Mouse (Mus musculus): ENCODE data around the gene Pex6. TPM values are rescaled to one million over a fixed set of nuclear protein-coding genes. Genes with fewer than 3 reads are reported as not detected.

Pex6 gene
- total RNA-seq, 1 experiment from 2014 or later = 10.3 TPM

DNA sequence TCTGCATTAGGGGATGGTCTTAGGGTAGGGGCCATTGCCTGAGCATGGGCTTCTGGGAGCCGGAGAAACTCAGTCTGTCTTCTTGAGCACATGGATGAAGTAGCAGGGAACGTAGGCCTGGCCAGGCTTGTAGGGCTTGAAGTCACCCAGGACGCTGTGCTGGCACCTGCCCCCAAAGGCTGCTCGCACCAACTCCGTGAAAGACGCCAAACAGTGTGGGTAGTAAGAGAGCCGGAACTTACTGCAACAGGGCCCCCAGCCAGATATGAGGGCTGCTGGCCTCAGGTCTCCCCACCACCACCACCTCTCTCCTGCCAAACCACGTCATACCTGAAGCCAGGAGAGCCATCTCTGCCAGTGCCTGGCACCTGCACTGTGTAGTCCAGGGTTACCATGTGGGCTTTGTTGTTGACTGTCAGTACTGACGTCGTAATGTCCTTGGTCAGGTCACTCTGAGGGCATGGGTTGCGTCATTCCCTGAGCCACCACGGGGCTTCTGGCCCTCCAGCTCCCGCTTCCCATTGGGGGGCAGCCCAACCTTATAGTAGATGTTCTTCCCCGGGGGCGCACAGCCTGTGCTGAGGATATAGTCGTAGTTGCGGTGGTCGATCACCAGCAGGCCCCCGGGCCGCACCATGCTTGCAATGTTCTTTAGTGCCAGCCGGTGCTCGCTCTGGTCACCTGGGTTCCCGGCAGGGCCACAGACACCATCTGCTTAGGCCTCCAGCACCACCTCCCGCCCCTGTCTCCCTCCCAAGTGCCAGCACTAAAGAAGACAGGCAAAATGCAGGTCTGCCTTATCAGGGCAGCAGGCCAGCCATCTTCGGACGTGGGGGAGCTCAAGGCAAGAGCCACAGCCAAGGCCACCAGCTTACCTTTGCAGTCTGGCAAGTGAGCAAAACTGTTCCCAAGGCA, 14.7 kb downstream of the Pex6 start:
- ATAC-seq (replicated peaks; ENCODE audit: insufficient number of reproducible peaks, low FRiP score, low TSS enrichment, poor library complexity, severe bottlenecking) = no peak

DNA sequence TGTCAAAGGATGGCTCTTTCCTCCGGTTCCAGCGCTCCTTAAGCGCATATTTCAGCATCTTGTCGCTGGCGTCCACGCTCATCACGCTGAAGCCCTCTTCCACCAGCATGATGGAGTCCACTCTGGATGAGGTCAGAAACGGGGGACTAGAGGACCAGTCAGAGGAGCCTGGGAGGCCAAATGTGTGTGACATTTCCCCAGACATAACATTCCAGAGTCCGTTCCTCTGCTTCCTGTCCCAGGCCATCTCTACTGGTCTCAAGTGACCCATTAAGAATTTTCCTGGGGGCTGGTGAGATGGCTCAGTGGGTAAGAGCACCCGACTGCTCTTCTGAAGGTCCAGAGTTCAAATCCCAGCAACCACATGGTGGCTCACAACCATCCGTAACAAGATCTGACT, 16.0 kb downstream of the Pex6 start:
- ATAC-seq (replicated peaks; ENCODE audit: insufficient number of reproducible peaks, low FRiP score, low TSS enrichment, poor library complexity, severe bottlenecking) = no peak

DNA sequence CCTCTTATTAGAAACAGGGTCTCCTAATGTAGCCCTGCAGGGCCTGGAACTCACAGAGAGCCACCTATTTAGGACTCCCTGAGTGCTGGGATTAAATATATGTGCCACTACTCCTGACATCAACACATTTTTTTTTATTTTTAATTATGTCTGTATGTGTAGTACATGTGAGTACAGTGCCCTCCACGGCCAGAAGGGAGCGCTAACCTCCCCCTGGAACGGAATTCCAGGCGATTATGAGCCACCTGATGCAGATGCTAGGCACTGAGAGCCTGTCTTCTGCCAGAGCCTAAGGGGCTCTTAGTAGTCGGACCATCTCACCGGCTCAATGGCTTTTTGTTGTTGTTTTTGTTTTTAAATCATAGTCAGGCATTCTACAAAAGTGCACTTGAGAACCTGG, 16.8 kb downstream of the Pex6 start:
- no peak for ATAC-seq (replicated peaks; ENCODE audit: insufficient number of reproducible peaks, low FRiP score, low TSS enrichment, poor library complexity, severe bottlenecking)

DNA sequence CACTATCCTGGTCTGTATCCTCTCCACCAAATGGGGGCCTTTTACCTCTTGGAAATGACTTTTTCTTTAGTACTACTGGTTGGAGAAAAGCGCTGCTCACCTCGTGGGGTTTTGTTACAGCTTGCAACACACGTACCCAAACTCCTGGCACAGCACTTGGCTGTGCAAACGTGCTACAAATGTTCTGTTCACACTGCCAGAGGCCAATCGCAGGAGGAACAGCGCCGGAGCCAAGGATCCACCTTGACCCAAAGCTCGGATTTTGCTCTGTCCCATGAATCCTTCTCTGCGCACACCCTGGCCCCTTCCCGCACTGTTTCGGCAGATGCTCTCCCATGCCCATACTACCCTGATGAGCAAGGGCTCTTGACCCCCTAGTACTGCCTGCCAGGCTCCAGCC, 17.2 kb downstream of the Pex6 start:
- no peak for ATAC-seq (replicated peaks; ENCODE audit: insufficient number of reproducible peaks, low FRiP score, low TSS enrichment, poor library complexity, severe bottlenecking)

DNA sequence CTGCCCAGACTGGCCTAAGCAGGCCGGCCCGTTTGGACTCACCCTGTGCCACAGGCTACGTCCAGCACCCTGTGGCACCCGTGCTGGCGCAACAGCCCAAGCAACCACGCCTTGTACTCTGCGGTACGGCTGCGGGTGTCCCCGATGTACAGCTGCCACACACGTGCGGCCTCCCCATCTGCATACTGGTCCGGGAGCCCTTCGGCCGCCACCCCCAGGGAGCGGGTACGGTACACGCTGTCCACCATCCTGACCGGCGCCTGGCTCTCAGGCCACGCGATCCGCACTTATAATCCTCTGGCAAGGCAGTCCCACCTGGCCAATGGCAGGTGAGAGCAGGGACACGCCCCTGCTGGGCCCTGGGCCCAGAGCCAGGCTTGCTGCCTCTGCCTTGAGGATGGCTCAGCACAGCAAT, 17.6 kb downstream of the Pex6 start, which contains the start of gene Gnmt:
Gene Gnmt (minus strand): TSS at position 265 of the 415 bp plus-strand sequence.
- no peak; the same call in 1 of the 2 replicates for ATAC-seq (replicated peaks; ENCODE audit: insufficient number of reproducible peaks, low FRiP score, low TSS enrichment, poor library complexity, severe bottlenecking)

DNA sequence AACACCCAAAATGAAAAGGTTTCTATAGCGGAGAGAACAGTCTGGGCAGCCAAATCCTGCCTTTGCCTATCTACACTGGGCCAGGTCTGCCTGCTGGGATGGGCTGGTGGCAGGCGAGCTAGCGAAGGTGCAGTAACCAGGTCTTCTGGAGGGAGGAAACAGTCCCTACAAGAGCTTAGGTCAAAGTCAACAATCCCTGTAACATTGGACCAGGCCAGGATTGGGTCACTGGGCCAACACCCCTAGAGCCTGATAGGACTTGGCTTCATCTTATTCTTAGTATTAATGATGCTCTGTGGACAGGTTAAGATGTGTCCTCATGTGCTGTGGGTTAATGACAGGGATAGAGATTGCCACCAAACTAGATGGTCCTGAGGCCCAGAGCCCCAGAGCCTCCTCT, 22.8 kb downstream of the Pex6 start:
- ATAC-seq (replicated peaks; ENCODE audit: insufficient number of reproducible peaks, low FRiP score, low TSS enrichment, poor library complexity, severe bottlenecking) = no peak

DNA sequence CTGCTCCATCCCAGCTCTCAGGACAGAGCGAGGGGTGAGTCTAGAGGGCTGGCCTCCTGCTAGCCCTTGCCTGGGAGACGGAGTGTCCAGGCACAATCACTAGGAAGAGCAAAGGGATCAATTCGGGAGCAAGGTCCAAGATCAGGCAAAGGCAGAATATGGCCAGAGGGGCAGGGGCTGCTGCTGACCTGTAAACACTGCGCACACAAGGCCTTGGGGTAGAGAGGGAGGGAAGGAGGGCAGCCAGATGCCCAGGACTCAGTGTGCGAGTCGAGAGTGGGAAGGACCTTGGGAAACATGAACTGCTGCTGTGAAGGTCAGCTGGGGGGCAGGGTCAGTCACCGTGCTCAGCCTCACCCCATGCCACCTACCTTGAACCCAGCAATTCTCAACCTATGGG, 24.0 kb downstream of the Pex6 start:
- ATAC-seq (replicated peaks; ENCODE audit: insufficient number of reproducible peaks, low FRiP score, low TSS enrichment, poor library complexity, severe bottlenecking) = no peak

DNA sequence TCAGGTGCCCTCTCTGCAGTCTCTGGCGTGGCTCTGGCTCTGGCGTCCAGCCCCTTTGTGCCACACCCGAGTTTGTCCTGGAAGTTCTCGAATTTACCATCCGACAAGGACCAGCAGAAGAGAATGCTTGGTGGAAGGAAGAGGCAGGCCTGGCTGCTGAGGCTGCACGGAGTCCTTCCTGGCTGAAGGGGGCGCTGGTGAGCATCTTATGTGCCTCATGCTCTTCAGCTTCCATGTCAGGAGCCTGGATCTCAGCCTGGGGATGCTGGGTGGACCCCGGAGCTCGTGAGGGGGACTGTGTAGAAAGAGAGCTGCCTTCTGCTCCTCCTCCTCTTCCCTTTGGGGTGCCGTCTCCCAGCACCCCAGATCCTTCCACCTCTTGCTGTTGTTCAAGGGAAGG, 24.9 kb downstream of the Pex6 start:
- ATAC-seq (replicated peaks; ENCODE audit: insufficient number of reproducible peaks, low FRiP score, low TSS enrichment, poor library complexity, severe bottlenecking) = peak; percentile 59; the same call in 1 of the 2 replicates

DNA sequence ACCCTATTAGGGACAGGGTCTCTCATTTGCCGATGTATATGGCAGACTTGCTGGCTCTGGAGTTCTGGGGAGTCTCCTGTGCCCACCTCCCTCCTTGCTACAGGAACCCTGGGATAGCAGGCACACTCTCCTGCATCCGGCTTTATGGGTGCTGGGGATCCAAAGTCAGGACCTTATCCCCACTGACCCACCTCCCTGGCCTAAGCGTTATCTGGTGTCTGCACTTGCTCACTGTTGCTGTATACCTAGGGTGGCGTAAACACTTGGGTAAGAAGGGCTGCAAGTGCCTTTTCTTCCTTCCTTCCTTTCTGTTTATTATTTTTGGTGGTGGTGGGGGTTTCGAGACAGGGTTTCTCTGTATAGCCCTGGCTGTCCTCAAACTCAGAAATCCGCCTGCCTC, 30.0 kb downstream of the Pex6 start:
- ATAC-seq (replicated peaks; ENCODE audit: insufficient number of reproducible peaks, low FRiP score, low TSS enrichment, poor library complexity, severe bottlenecking) = no peak

DNA sequence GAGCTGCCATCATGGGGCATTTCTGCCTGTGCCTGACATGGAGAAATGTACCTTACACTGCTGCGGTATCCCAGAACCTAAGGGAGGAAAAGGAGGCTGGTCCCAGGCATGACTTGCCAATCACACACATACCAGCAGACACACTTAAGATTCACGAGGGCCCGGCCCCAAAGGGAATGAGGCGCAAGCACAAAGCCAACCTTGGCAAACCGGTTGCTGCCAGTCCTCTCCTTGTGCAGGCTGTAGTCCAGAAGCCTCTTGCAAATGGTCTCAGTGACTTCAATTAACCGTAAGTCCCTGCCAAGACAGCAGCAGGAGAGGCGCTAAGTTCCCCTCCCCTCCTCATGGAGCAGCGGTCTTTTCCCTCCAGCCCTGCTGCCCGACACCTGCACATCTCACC, 31.7 kb downstream of the Pex6 start:
- no peak for ATAC-seq (replicated peaks; ENCODE audit: insufficient number of reproducible peaks, low FRiP score, low TSS enrichment, poor library complexity, severe bottlenecking)

DNA sequence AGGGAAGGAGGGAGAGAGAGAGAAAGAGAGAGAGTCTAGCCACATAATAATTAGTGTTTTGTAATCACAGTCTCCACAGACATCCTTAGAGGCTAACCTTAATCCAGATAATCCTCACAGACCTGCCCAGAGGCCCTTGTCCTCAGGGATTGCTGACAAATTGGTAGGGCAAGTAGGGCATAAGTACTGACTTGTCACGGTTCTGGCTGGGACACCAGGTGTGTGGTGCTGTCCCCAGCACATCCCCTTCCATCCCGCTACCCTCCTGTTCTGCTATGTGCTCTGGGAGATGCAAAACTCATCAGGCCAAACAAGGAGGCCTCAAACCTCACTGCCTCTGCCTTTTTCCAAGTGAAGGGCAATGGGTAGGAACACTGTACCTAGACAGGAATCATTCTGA, 34.2 kb downstream of the Pex6 start:
- ATAC-seq (replicated peaks; ENCODE audit: insufficient number of reproducible peaks, low FRiP score, low TSS enrichment, poor library complexity, severe bottlenecking) = no peak

DNA sequence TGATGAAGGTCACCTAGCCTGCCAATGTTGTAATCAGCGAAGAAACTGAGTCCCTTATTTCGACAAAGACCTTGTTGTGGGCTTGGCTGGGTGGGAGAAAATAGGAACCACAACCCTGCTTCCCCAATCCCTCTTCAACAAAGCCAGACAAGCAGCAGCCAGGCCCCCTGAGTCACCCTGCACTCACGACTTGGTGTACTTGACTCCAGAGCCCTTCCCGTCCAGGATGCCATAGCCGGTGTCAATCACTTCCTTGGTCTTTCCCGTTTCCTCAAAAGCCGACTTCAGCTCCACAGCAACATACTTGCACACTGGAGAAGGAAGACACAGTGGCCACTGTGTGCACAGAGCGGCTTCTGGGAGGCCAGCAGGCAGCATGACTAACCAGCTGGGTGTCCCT, 36.0 kb downstream of the Pex6 start:
- ATAC-seq (replicated peaks; ENCODE audit: insufficient number of reproducible peaks, low FRiP score, low TSS enrichment, poor library complexity, severe bottlenecking) = no peak

DNA sequence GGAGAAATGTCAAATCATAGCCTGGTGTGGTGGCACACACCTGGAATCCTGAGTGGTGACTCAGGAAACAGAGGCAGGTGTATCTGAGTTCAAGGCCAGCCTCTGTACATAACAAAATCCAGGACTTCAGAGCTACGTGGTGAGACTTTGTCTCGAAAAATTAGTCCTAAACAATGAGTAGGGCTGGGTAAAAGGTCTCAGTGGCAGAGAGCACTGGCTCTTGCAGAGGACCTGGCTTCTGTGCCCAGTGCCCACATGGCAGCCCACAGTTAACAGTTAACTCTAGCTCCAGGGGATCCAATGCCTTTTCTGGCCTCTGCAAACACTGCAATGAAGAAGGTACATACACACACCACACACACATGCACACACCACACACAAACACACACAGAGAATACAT, 36.5 kb downstream of the Pex6 start:
- ATAC-seq (replicated peaks; ENCODE audit: insufficient number of reproducible peaks, low FRiP score, low TSS enrichment, poor library complexity, severe bottlenecking) = no peak

DNA sequence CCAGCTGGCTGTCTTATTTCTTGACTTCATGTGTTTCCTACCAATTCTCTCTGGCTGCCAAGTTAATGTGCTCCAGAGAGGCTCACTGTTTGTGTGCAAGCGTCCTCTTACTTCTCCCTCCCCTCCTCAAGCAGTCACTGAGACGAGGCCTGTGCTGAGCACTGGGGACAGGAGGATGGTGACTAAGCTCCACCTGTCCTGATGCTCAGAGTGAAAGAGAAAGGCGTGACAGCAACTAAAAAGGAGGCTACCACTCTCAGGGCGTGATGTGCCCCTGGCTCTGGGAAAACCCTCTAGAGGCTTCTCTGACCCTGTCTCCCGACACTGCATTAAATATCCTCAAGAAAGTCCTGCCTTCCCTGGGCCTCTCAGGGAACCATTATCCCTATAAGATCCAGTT, 38.0 kb downstream of the Pex6 start:
- ATAC-seq (replicated peaks; ENCODE audit: insufficient number of reproducible peaks, low FRiP score, low TSS enrichment, poor library complexity, severe bottlenecking) = no peak

DNA sequence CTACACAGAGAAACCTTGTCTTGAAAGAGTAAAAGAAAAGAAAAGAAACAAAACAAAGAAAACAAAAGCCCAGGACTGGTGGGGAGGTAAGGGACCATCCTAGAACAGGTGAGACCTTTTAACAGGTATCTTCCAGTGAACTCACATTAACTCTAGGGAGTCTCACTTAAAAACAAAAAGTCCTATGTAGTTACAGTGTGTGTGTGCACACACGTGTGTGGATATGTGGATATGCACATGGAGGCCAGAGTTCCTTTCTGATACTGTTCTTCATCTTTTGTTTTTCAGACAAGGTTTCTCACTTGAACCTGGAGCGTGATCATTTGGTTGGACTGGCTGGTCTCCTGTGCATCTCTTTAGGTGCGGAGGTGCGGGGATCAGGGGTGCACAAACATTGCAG, 39.3 kb downstream of the Pex6 start:
- ATAC-seq (replicated peaks; ENCODE audit: insufficient number of reproducible peaks, low FRiP score, low TSS enrichment, poor library complexity, severe bottlenecking) = no peak

DNA sequence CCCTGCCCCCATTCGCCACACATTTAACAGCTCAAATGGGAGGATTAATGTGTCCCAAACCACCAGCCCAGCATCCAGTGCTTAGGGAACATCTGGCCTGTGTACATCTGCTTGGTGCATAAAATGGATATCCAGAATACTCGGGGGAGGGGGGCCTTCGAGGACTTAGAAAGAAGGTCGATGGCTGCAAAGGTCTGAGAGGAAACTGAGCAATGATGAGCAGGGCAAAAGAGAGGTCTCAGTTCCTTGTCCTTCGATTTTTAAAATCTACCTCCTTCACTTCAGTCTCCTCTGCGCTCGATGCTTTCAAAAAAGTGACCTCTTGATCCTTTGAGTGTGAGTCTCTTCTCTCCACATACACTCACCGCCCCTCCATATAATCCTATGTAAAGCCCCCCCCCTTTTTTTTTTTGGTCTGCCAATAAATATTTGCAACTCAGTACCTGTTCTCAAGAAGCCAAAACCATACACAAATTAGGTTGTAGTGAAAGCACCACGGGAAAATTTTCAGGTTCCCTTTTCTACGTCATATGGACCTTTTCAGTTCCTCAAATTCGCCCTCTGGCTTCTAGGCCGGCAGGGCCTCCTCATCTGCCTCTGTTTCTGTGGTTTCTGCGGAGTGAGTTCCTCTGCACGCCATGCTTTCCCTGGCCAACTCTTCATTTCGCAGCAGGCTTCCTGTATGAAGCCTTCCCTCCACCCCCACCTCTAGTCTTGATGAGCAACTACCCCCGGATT, 40.0 kb downstream of the Pex6 start:
- peak; percentile 83 for ATAC-seq (replicated peaks; ENCODE audit: insufficient number of reproducible peaks, low FRiP score, low TSS enrichment, poor library complexity, severe bottlenecking)

DNA sequence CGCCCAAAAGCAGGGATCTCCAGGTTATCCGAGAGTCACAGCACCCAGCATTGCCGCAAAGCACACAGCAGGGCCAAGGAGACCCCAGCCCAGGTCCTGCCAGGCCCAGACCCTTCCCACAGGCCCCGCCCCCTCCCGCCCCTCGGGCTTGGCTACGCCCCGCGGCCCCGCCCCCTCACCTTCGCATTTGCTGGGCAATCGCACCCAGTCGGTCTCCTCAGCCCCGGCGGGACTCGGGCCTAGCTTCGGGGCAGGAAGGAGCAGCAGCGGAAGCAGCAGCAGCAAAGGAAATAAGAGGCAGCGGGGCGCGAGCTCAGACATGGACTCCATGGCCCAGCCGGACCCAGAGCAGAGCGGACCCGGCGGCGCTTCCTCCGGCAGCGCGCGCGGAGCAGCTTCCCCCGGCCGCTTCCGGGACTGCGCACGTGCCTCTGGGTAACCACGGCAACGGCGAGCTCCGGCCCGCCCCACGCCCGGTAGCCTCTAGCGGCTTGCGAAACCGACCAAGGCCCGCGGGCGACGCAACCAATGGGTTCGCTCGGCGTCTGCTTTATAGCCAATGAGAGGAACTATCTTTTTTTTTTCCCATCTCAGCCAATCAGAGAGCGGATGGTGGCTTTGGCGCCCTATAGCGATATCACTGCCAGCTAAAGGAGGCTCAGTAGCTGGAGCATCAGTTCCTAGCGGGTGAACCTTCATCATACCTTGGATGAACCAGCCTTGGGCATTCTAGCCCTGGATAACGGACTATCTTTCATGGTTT, 40.7 kb downstream of the Pex6 start, which contains the start of gene Cnpy3:
Gene Cnpy3 (minus strand): TSS at position 421 of the 763 bp plus-strand sequence.
- ATAC-seq (replicated peaks; ENCODE audit: insufficient number of reproducible peaks, low FRiP score, low TSS enrichment, poor library complexity, severe bottlenecking) = peak; percentile 91

DNA sequence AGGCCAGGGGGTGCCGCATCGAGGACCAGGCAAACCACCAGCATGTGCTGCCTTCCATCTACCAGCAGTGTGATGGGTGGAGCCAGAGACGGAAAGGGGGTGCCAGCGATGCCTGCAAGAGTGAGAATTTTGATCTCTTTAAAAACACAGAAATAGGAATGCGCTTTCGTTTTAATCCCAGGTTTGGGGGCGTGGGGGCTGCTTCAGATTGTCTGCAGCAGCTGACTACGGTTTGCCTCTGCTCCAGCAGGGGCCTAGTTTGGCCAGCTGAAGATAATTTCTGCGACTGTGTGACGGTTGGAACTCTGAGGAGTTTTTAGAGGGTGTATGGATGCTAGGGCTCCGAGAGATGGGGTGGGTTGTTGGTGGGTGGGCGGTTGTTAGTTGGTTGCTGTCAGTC, 47.5 kb downstream of the Pex6 start:
- ATAC-seq (replicated peaks; ENCODE audit: insufficient number of reproducible peaks, low FRiP score, low TSS enrichment, poor library complexity, severe bottlenecking) = no peak

DNA sequence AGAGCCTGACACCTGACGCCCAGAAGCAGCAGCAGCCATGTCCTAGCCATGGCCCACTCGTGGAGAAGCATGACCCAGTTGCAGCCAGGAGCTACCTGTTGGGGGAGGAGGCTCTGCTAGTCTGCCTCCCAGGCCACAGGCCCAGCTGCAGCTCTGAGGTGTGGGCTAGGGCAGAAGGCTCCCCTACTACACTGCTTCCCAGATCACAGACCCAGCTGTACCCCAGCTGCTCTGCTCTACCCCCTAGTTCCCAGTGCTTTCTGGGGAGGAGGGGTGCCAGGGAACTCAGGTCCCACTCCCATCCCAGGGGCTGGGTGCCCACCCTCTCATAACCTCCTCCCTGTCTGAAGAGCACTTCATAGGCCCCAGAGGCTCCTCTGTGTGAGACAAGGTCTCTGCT, 52.3 kb downstream of the Pex6 start, which contains the start of gene Ptcra:
Gene Ptcra (minus strand): TSS at position 169 of the 400 bp plus-strand sequence.
- ATAC-seq (replicated peaks; ENCODE audit: insufficient number of reproducible peaks, low FRiP score, low TSS enrichment, poor library complexity, severe bottlenecking) = no peak
